Mouse (Mus musculus): ENCODE results near the gene Ddx60. TPM values are rescaled to one million over a fixed set of nuclear protein-coding genes. Genes with fewer than 3 reads are reported as not detected.
"Not testable (repeated sequence)": the region's sequence is repeated elsewhere in the genome, so short reads cannot be mapped to it uniquely, and the experiment has no call there.

Gene Ddx60
- total RNA-seq (2021) = 1 to 10 TPM; 5.8 to 7.2 TPM
- long read RNA-seq, experiment 1, partial matches to known transcripts = 1 of 2 reads
- long read RNA-seq, experiment 1, other reads (novel, unspliced or antisense) = 1 of 2 reads
- long read RNA-seq, experiment 2, partial matches to known transcripts = 1 of 6 reads
- long read RNA-seq, experiment 2, other reads (novel, unspliced or antisense) = 5 of 6 reads

DNA sequence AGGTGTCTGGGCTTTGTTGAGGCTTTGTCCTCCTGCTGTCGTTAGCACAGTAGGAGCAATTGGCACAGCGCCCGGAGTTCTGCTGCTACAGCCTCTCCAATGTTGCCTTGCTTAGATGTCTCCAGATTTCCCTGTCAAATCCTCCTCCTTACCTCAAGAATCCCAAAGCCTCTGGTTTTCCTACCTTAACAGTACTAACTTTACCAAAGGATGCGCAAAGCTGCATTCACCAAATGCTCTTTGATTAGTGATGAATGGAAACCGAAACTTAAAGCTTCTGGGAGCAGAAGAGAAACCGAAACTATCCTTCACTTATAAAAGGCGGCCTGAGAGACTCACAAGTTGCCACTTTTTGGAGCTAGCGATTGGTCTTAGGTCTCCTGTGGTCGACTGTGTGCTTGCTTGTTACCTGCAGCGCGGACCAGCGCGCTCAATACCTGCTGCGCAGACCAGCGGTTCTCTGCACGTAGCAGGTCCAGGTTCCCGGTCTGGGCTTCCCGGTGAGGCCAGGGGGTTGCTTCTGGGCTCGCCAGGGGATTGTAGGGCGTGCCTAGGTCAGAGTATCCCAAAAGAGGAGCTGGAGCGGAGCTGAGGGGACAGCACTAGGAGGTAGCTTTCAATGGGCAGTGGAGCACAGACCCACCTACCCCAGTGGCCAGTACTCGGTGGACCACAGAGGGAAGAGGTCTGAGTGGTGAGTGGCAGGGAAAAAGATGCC is at the start of gene Ddx60:
Ddx60 (plus strand) TSS at position 311 of the 718 bp plus-strand sequence.
- peak; percentile 31 to 36 for DNase-seq (ENCODE audit: low spot score in 2 of 2)

- DNase-seq (ENCODE audit: low spot score in 2 of 2) = peak; percentile 18 to 24
Measured at GRCm38 (mm10) chr8:61894062-61894461, 33.8 kb upstream of the Ddx60 start.

- DNase-seq (ENCODE audit: low spot score in 2 of 2) = no peak
Measured at GRCm38 (mm10) chr8:61896742-61897141, 31.1 kb upstream of the Ddx60 start.

DNA sequence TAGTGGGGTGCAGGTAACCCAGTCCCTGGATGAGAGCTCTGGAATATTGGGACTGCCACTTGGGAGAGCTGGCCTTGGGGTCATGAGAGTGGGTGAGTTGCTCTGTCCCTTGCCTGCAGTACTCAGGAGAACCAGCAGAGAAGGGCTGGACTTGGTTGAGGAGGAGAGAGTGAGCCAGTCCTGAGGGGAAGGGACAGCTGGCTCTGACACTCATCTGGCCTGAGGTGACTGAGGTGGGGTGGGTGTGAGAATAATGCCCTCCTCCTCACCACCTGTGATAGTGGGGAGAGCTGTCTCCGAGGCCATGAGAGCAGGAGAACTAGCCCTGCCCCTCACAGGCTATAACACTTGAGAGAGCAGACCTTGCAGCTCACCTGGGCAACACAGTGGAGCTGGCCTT is 30.5 kb upstream of the Ddx60 start:
- no peak for DNase-seq (ENCODE audit: low spot score in 2 of 2)

DNA sequence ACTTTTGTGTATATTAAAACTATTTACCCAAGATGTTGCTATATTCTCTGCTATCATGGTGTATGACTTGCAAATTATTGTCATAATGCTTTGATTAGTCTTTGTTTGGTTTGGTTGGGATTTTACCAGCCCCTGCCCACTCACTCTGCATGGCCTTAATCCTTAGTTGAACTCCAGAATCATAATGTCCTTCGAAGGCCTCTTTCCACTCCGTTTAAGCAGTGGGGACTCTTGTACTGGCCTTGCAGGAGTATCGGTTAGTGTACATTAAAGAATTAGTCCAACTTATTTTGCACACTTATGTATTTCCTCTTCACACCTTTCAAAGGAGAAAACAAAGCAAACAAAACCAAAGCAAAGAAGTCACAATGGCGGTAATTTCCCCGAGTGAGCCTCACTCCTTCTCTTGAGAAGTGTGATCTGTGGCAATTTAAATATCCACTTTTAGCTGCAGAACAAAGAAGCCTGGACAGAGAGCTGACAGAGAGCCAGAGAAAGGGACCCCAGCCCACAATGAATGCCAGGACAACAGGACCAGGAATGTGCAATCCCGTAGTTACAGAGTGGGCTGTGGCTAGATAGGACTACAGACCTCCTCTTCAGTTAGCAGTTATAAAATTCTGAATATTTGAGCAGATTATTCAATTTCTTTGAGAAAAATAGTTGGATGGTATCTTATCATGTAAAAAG is 26.7 kb upstream of the Ddx60 start:
- DNase-seq (ENCODE audit: low spot score in 2 of 2) = no peak

- DNase-seq (ENCODE audit: low spot score in 2 of 2) = no peak
Measured at GRCm38 (mm10) chr8:61902521-61902920, 25.4 kb upstream of the Ddx60 start, which contains the start of gene Palld. Gene Palld, minus strand, starts transcription at chr8:61902690.

GRCm38 (mm10) chr8:61908303-61909215 is 19.3 kb upstream of the Ddx60 start:
- DNase-seq (ENCODE audit: low spot score in 2 of 2) = no peak

GRCm38 (mm10) chr8:61909313-61909712 is 18.6 kb upstream of the Ddx60 start:
- DNase-seq (ENCODE audit: low spot score in 2 of 2) = no peak

DNA sequence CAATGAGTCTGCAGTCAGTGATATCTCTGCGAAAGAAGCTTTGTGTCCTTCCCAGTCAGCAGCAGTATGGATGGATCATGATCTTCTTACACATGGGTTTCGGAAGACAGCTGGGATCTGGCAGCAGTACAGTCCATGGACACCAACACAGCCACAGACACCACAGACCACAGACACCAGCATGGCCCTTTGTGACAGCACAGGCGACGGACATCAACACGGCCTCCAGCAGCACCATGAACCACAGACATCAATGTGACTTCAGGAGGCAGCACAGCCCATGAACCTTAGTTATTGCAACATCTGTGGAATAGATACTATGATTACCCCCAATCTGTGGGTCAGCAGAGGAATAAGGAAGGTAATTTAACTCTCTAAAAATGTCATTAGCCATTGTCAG is 15.1 kb upstream of the Ddx60 start:
- DNase-seq (ENCODE audit: low spot score in 2 of 2) = no peak

DNA sequence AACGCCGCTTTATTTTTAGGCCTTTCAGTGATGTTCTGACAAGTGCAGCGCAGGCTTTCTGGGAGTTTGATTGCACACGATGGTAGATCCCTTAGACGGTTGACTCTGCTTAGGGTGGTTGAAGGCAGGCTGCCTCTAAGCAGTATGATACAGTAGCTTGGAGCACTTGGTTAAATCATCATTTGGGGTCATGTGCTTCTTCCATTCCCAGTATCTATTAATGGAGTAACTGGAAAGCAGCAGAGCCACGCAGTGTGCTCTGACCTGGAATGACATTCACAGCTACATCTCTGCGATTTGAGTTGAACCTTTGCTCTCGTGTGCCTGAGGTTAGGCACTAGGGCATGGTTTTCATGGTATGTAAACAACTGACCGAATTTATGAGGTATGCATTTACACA is 13.9 kb upstream of the Ddx60 start:
- DNase-seq (ENCODE audit: low spot score in 2 of 2) = no peak

DNA sequence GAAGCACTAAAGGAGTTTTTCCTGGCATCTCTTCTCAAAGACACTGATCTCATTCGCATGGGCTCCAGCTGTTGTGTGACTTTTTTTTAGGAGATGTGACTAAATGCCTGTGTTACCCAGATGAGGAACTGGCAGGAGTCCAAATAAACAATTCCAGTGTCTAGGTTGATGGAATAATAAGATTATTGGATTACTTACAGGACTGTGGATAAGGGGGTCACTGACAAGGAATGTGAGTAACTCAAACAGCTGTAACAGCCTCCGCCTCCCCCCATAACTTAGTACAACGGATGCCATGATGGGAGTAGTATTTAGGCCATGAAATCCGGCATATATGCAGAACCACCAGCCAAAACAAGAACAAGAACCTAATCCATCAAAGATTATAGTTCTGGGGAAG is 10.6 kb upstream of the Ddx60 start:
- DNase-seq (ENCODE audit: low spot score in 2 of 2) = no peak

- DNase-seq (ENCODE audit: low spot score in 2 of 2) = no peak
Measured at GRCm38 (mm10) chr8:61919145-61919788, 8.6 kb upstream of the Ddx60 start.

DNA sequence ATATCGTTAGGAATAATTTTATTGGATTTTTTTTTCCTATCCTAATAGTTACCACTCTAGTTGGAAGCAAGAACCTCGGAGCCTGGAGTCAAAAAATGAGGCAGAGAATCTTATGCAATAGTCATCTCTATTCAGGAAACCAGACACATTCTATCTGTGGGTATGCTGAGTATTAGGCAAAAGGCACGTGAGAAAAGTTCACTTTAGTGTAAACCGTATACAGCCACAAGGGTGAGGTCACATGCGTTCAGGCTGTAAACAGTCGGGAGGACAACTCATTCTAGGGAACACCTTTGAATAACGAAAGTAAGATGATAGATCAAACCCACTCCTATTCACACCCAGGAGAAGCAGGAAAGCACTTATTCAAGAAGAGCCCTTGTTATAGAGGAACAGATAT is 7.5 kb upstream of the Ddx60 start:
- DNase-seq (ENCODE audit: low spot score in 2 of 2) = no peak

- DNase-seq (ENCODE audit: low spot score in 2 of 2) = no peak
Measured at GRCm38 (mm10) chr8:61921454-61922054, 6.3 kb upstream of the Ddx60 start.

- no peak for DNase-seq (ENCODE audit: low spot score in 2 of 2)
Measured at GRCm38 (mm10) chr8:61924518-61924917, 3.4 kb upstream of the Ddx60 start.

GRCm38 (mm10) chr8:61933243-61933642 is 5.4 kb downstream of the Ddx60 start:
- no peak for DNase-seq (ENCODE audit: low spot score in 2 of 2)

DNA sequence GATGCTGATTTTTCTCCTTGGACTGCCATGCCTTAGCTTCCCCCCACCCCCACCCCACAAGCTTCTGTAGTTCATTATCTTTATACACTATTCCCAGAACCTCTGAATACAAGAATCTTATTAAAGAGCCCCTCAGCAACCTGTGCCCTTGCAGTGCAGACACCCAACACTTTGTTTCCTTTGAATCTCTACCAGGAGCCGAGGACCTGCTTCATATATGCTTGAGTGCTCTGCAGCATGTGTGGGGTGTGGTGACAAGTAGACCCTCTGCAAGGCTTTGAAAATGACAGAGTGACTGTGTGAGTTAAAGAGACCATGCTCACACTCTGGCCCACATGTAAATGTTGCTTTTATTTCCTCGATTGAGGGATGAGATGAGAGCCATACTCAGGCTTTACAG is 9.7 kb downstream of the Ddx60 start:
- DNase-seq (ENCODE audit: low spot score in 2 of 2) = no peak

DNA sequence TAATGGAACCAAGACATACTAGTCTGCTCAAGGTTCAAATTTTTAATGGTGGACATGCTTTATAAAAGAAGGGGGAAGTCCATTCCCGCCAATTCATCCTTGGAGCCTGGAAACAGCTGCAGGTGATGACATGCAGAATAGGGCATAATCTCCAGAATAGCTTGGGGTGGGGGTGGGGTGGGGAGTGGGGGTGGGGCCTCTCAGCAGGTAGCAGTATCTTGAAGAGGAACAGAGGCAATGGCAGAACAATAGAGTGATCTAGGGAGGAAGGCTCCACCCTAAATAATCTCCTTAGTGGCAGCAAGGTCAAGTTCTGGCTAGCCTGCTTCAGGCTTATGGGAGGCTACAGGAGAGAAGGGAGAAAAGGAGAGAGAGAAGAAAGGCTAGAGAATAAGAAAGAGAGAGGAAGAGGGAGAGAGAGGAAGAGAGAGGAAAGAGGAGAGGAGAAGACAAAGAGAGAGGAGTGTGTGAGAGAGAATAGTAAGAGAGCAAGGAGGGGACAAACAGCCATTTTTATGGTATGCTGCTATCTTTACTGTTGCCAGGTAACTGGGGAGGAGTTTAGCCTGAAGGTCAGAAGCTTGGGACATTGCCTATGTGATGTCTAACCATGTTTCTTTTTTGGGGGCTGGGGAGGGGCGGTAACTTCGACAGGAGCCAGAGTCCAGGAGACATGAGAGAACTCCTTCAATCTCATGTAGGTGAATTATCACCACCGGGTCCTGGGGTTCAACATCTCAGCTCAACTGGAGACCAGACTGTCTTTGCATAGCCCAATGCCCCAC is 36.9 kb downstream of the Ddx60 start:
- not testable (repeated sequence) for DNase-seq (ENCODE audit: low spot score in 2 of 2)

DNA sequence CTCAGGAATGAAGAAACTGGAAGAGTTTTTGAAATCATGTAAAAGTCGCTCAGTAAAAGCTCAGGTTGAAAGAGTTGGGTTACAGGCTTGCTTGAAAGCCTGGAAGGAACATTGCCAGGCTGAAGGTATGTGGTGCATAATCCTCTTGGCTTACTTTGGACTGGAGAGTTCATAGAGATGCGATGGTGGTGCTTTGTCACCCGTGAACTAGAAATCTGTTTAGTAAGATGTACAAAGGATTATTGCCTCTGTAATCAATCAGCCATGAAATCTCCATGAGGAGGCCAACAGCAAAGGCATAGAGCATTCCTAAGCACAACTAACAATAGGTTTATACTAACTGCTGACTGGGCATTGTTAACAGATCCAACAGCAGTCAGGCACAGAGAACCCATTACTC is 41.7 kb downstream of the Ddx60 start:
- no peak for DNase-seq (ENCODE audit: low spot score in 2 of 2)

DNA sequence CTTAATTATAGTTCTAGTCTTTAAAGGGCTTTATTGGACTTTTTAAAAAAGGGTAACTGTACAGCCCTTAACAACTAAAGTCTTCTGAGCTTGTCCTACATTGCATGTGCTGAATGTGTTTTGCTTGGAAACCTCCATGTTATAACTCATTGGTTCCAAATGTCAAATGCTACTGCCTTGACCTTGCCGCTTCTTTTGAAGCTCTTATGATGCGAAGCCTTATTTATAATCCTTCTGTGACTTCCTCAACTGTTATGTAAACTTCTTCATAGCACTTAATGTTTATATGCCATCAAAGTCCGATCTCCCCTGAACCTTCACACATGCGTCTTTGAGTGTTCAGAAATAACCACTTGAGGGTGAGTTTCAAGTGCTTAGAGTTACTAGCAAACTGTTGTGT is 57.1 kb downstream of the Ddx60 start:
- no peak for DNase-seq (ENCODE audit: low spot score in 2 of 2)
